Mouse (Mus musculus): ENCODE results near the gene 2810459M11Rik. TPM values are rescaled to one million over a fixed set of nuclear protein-coding genes. Genes with fewer than 3 reads are reported as not detected.

2810459M11Rik gene
- 0.23 TPM in 1 of 2 replicates, not detected in the other for total RNA-seq (2017)

DNA sequence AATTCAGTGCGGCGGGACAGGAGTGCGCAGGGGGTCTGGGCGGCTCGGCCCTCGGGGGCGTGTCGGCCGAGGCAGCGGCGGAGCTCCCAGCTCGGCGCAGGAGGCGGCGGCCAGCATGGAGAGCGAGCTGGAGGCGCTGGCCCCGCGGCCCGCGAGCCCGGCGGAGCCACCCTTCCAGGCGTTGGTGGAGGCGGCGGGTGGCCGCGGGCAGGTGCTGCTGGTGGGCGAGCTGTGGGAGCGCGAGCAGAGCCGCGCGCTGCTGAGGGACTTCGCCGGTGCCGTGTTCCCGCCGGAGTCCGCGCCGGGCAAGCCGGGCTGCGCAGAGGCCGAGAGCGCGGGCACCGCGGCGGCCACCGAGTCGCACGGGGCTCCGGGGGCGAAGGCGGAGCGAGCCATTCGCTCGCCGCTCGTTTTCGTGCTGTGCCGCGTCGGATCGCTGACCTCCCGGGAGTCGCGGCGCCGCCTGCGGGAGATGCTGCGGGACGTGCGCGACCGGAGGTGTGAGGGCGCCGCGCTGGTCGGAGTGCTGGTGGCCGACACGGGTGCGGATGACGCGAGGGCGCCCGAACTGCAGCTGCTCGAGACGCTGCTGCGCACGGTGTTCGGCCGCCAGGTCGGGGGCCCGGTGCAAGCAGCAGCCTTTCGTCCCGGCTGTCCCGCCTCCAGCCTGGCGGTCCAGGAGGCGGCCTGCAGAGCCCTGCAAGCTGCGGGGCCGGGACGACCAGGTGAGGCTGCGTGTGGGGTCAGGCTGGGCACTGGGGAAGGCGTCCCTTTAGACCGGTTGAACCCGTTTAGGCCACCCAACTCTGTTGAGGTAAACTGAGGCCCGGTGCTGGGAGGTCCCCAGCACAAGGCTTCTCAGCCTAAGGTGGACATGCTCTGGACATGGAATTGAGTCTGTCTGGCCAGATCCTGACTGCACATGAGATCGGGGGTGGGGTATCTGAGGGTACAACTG is at the start of gene 2810459M11Rik:
Gene 2810459M11Rik (plus strand): TSS at position 16 of the 958 bp plus-strand sequence.
- peak; percentile 49 for ATAC-seq (replicated peaks; ENCODE audit: low read depth, poor library complexity, severe bottlenecking)

DNA sequence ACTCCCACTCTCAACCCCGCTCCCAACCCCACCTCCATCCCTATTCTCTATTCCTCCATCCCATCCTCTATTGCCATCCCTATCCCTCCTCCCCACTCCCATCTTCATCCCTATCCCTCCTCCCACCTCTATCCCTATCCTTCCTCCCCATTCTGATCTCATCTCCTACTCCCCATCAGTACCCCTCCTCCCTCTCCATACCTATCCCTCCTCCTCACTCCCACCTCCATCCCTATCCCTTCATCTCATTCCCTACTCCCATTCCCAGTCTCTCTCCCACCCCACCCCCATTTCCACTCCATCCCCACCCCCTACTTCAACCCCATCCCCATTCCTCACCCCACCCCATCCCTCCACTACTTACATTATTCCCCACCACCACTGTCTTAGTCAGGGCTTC is 48.4 kb upstream of the 2810459M11Rik start:
- ATAC-seq (replicated peaks; ENCODE audit: low read depth, poor library complexity, severe bottlenecking) = no peak

DNA sequence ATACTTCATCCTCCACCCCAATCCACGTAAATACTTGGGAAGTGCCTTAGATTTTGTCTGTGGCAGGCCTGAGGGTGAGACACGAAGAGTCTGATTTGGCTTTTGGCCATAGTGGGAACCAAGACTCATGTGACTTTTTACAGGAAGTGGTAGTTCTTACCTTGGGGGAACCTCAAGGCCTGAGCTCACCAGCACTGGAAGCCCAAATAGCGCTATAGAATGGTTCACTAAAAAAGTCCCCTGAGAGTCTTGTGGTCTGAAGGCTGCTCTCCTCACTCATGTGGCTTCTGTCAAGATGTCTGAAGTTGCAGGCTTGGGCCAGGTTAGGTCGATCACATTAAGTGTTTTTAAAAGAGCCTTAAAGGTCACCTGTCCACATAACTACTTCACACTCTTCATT is 47.7 kb upstream of the 2810459M11Rik start:
- no peak for ATAC-seq (replicated peaks; ENCODE audit: low read depth, poor library complexity, severe bottlenecking)

DNA sequence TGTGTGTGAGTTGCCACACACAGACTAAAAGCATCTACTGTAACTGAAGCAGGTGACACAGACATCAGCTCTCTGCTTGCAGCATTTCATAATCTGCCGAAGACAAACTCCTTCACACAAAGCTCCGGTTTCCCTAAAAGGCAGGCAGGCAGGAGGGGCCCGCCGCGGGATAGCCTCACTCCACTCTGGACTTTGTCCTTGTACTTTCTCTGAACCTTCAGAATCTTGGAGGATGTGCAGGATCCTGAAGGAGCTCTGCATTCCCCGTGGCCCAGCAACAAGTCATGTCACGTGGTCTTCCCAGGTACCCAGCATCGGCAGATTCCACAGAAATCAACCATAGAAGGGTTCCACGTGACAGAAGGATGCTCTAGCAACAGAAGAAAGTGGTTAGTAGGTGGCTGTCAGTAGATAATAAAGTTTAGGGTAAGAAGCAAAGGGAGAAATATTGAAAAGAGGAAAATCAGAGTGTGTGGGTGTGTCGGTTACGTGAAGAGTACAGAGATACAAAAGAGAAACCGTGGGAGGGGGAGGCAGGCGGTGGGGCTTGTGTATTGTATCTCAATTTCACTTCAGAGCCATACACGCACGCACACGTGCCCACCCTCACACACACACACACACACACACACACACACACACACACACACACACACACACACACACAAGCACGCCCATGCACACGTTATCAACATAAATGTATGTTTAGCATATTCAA is 45.7 kb upstream of the 2810459M11Rik start:
- ATAC-seq (replicated peaks; ENCODE audit: low read depth, poor library complexity, severe bottlenecking) = no peak

DNA sequence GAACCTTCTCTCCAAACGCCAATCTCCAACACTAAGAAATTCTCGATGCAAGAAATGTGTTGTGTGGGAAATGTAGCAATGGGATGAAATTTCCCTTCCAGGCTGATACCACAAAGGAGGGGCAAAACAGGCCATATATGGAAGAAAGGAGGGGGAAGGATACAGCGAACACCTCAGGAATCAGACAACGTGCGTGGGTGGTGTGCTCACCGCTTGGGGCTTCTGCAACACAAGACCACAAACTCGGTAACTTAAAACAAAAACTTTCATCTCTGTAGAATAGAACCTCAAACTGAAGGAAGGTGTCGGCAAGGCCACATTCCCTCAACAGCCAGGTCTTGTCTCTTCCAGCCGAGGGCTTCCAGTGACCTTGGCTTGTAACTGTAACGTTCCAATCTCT is 40.1 kb upstream of the 2810459M11Rik start:
- no peak for ATAC-seq (replicated peaks; ENCODE audit: low read depth, poor library complexity, severe bottlenecking)

DNA sequence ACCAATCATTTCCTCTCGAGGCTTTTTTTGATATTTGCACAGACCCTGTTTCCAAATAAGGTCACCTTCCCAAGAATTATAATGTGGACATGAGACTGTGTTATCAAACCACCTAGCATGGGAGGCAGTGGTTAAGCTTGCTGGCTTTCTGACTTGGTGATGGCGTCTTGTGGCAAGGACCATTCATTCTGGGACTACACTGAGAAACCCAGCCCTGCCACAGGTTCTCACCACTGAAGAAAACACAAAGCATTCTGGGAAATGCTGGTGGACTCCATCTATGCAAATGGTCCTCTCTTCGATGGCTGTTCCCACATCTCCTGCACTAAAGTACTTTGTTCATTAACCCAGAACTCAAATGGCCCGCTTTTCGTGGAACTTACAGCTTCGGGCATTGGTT is 39.6 kb upstream of the 2810459M11Rik start:
- no peak for ATAC-seq (replicated peaks; ENCODE audit: low read depth, poor library complexity, severe bottlenecking)

DNA sequence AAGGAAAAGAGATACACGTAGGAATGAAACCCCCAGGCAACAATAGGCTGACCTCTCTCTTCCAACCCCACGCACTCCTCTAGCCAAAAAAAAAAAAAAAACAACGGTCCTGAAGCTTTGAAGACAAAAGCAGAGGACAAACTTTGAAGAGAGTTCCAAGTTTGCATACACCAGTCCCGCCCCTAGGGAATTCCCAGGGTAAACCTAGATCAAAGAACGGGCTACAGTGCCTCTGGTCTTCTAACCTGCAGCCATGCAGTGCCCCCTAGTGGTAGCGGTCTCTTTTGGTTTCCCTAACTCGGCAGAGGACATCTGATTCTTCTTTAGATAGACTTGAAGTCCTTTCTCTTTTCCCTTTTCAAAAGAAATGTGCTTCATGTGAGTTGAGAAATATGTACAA is 37.9 kb upstream of the 2810459M11Rik start:
- peak; percentile 91 for ATAC-seq (replicated peaks; ENCODE audit: low read depth, poor library complexity, severe bottlenecking)

DNA sequence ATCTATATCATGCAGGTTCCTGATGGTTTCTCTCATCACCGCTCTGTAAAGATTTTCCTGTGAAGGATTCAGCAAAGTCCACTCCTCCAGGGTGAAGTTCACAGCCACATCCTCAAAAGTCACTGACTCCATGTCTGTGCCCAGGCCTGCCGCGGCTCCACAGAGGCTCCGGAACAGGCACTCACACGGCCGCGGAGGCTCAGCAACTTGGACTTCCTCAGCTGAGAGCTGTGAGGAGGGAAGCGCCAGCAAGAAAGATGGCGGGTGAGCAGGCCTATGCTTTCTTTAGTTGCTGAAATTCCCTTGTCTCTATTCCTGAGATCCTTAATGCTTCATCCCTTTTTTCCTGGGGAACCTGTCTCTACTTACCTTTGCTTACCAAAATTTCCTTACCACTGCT is 29.9 kb upstream of the 2810459M11Rik start:
- peak; percentile 98 for ATAC-seq (replicated peaks; ENCODE audit: low read depth, poor library complexity, severe bottlenecking)

DNA sequence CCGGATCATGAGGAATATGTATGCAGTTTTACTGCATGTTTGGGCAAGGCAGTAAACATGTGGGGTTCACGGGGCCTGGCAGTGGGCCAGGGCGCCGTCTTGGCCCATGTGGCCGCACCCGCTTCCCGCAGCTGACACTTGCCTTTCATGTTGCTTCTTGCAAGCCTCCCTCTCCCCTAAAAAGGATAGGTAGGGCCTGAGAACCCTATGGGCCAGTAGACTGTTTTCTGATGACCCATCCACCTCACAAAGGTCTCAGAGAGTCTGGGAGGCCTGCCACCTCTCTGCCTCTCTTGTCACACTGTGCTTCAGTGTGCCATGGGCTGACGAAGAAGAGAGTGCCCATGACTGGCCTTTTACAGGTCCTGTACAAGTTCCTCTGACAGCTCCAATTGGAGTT is 29.1 kb upstream of the 2810459M11Rik start, which contains the start of gene Spata3:
Gene Spata3 (plus strand): TSS at position 301 of the 400 bp plus-strand sequence.
- ATAC-seq (replicated peaks; ENCODE audit: low read depth, poor library complexity, severe bottlenecking) = no peak

DNA sequence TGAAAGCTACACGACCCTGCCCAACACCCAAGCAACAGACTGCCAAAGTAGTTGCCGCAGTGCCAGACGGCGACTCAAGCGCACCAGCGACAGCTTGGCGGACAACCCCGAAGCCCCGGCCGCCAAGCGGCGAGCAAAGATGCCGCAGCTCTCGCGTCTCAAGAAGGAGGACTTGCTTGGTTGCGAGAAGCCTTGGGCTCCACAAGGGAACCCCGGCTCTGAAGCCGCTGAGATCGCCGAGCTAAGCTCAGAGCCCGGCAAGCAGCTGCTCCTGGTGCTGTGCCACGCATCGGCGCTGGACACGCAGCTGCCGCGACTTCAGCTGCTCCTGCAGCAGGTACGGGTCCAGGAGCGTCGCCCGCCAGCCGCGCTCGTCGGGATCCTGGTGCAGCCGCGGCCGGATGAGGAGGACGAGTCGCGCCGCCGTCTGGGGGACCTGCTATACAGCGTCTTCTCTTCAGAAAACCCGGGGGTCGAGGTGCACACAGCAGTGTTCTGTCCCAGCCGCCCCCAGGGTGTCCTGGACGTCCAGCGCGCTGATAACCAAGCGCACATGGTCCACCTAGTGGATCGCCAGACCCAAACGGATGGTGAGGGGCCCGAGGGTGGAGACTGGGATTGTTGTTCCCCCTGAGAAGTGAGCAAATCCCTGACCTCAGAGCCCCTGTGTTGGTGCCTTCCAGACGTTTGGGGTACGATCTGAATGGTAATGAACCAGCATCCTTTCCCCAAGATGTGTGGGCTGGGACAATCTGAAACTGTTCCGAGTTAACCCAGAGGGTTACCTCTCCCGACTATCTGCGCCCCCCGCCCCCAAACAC is 27.2 kb upstream of the 2810459M11Rik start:
- peak; percentile 61 for ATAC-seq (replicated peaks; ENCODE audit: low read depth, poor library complexity, severe bottlenecking)

DNA sequence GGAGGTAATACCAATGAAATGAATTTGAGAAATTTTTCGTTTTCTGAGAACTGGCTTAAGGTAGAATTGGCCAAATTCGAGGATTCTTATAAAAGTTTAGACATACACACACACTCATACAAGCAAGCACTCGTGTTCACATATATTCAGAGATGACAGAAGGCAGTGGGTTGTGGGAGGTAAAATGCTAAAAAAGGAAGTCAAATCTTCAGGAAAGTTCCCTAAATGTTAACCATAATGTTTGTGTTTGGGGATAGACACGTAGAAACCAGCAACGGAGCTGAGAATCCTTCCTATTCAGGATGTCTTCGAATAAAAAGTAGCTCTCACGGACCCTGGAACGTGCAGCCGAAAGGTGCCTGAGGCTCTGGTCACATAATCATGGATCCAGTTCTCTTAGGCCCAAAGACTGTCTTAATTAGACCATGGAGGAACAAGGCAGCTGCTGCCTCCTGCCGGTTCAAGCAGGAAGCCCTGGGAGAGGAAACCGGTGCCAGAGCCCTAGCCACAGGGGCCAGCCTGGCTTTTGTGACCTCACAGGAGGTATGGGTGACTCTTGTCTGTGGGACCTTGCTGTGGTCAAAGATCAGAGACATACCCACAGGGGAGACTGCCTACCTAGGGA is 24.2 kb upstream of the 2810459M11Rik start:
- ATAC-seq (replicated peaks; ENCODE audit: low read depth, poor library complexity, severe bottlenecking) = peak; percentile 78

DNA sequence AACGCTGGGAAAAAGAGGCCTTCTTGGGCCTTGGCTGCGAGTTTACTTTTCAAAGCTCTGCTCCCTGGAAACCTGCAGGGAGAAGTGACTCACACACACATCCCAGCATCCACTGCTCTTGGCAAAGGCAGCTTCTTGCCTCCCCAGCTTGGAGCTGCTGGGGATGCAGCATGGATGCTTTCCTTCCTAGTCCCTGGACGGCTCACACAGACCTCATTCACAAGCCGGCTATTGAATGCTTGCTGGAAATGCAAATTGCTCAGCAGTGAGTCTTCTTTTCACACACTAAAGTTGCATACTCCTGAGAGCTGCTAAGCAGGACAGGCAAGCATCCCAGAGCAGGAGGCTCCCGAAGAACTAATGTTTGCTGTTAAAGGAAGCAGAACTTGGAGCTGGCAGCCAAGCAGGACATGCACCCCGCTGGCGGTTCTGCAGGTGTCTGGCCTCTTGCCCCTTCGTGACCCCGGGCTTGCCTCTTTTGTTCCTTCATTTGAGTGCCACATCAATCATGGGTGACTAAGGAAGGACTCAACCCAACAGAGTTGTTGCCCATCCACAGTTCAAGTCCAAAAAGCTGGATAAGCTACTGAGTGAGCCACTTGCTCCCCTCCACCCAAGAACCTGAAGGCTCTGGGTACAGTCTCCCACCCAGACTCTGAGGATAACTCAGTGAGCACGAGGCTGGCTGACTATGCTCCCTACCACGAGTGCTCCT is 13.2 kb upstream of the 2810459M11Rik start:
- no peak for ATAC-seq (replicated peaks; ENCODE audit: low read depth, poor library complexity, severe bottlenecking)

DNA sequence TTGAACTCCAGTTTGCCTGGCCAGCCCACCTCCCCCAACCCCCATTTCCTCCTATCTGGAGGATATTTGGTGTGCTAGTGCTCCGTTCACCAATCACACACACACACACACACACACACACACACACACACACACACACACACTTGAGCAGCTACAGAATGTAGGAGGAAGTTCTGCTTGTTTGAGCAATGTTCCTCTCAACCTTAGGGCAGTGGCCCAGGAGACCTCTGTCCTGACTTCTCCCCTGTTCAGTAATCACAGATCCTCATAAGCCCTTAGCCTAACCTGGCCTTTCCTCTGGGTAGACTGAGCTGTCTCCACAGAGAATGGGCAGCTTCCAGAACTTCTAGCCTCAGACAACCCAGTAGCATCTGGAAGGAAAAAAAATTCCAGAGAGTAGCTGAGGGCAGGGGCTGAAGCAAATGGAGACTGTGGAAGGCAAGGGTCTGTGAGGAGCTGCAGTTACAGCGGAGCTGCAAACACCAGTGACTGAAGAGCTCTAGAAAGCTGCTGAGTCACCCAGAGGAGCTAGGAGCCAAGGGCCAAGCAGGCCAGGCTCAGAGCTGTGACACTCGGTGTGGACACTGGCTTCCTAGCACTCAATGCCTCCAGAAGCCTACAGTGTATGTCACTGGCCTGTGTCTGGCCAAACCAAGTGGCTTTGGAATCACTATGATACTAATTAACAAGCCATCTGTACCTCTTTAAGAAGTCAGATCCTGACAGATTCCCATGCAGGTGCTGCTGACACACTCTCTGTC is 7.3 kb upstream of the 2810459M11Rik start:
- peak; percentile 67 for ATAC-seq (replicated peaks; ENCODE audit: low read depth, poor library complexity, severe bottlenecking)

DNA sequence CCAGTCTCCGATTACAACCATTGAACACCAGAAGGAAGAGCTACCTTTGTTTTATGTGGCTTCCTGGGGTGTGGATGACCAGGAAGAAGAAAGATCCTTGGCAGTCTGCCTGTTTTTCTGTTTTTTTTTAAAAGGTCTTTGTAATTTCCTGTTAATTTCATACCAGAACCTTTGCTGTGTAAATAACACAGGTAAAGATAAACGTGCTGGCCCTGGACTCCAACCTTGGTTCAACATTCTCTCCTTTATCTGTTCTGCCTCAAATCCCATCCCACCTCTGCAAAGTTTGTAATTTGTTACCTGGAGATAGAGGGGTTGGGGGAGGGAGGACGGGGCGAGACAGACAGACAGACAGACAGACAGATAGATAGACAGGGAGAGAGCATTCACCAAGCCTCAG is 5.5 kb upstream of the 2810459M11Rik start:
- ATAC-seq (replicated peaks; ENCODE audit: low read depth, poor library complexity, severe bottlenecking) = no peak

DNA sequence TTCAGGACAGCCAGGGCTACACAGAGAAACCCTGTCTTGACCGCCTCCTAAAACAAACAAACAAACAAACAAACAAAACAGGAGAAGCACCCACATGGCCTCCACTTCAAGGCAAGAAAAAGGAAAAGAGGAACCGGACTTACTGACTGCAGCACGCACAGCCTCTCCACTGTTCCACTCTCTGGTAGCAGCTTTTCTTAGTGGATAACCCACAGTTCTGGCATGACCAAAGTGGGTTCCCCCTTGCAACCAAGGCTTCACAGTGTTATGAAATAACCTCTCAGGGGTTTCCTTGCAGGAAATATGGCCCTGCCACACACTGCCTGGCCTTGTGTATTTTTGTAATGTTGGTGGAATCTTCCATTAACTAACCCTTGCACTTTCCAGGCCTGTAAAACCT is 4.8 kb upstream of the 2810459M11Rik start:
- peak; percentile 69 for ATAC-seq (replicated peaks; ENCODE audit: low read depth, poor library complexity, severe bottlenecking)

DNA sequence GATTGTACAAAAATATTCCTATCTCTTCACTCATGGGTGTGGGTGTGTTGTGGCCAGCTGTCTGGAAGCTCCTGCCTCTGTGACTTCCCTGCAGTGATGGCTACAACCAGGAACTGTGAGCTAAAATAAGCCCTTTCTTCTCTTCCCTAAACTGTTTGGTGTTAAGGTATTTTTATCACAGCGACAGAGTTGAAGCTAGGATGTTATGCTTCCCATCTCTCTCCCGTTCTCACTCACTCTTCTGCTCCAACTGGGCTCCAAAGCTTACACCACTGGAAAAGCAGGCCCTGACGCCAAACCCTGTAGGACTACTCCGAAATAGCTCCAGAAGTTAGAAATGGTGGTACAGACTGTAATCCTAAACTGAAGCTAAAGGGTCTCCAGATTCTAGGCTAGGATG is 607 bp upstream of the 2810459M11Rik start:
- no peak for ATAC-seq (replicated peaks; ENCODE audit: low read depth, poor library complexity, severe bottlenecking)

DNA sequence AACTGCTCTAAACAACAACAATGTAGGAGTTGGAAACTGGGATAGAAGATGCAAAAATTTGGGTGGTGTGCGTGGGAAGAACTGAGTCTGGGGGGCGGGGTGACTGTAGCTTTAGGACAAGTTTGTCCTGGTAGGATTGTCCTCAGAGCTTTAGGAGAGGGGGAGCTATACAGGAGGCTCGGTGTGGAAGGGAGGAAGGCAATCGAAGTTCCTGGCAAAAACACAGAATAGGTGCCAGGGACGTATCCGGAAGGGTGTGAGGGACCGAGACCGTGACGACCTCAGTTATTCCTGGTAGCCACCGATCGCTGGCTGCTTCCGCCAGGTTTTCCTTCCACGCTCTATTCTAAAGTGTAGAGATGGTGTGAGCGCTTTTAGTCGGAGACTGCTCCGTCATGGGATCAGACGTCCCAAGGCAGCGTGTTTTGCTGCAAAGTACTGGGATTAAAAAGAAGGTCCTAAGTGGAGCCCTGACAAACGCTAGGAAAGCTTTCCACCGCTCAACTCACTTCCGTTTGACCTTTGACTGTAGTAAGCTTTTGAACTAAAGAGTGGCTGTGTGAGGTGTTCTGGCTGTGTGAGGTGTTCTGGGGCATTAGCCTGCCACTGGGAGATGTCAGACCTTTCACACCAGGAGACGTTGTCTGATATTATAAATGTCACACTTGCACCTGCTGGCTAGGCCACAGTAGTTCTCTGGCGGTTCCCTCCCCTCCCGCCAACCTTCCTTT is 1.3 kb downstream of the 2810459M11Rik start:
- ATAC-seq (replicated peaks; ENCODE audit: low read depth, poor library complexity, severe bottlenecking) = no peak

DNA sequence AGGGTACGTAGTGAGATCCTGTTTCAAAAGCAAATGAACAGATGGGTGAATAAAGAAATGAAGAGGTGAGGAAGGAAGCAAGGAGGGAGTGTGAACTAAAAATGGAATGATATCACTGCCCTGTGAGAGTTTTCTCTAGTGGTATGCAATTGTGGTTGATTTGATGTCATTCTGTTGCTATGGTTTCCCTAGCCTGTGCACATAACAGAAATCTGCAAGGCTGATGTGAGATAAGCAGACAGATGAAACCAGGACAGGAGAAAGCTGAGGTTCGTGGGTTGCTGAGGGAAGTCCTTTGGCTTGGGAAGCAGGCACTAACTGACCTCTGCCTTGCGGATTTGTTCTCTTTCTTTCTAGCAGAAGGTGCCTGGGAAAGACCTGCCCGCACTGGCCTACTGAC is 2.6 kb downstream of the 2810459M11Rik start:
- ATAC-seq (replicated peaks; ENCODE audit: low read depth, poor library complexity, severe bottlenecking) = peak; percentile 77
